Mouse (Mus musculus) intestine, embryonic 16.5 days (tissue): ENCODE data around the gene Gnat1. TPM values are rescaled to one million over a fixed set of nuclear protein-coding genes. Genes with fewer than 3 reads are reported as not detected.
"Not testable (repeated sequence)": the region's sequence is repeated elsewhere in the genome, so short reads cannot be mapped to it uniquely, and the experiment has no call there.

ENCODE experiments used
- ATAC-seq: fragments of 200-750 bp; cut with Nextera tagmentation; 2 replicates; pipeline ENCODE4 v1.8.0; 2017; ENCODE audit warnings: moderate TSS enrichment, moderate library complexity
- H3K27ac ChIP-seq: fragments of 300-500 bp; sonication (generic); 2 replicates; pipeline ENCODE4 v1.5.1; 2014; ENCODE audit warnings: mild to moderate bottlenecking, low read length
- H3K27me3 ChIP-seq: fragments of 300-500 bp; sonication (generic); replicated peaks from 2 replicates; pipeline ENCODE4 v1.6.1; 2014; ENCODE audit warnings: low read length, control low read depth, mixed read lengths; ENCODE audit not compliant: control insufficient read depth, insufficient read depth
- H3K36me3 ChIP-seq: fragments of 300-500 bp; sonication (generic); 2 replicates; pipeline ENCODE4 v1.6.1; 2014; ENCODE audit warnings: low read length, control low read depth; ENCODE audit not compliant: control insufficient read depth, insufficient read depth
- H3K4me1 ChIP-seq: fragments of 300-500 bp; sonication (generic); 2 replicates; pipeline ENCODE4 v1.6.1; 2014; ENCODE audit warnings: low read length, control low read depth, mixed read lengths; ENCODE audit not compliant: control insufficient read depth, insufficient read depth
- H3K4me2 ChIP-seq: fragments of 300-500 bp; sonication (generic); 2 replicates; pipeline ENCODE4 v1.6.1; 2014; ENCODE audit warnings: low read depth, low read length, control low read depth
- H3K4me3 ChIP-seq: fragments of 300-500 bp; sonication (generic); 2 replicates; pipeline ENCODE4 v1.5.1; 2014; ENCODE audit warnings: mild to moderate bottlenecking, low read length
- H3K9ac ChIP-seq: fragments of 300-500 bp; sonication (generic); 2 replicates; pipeline ENCODE4 v1.6.1; 2014; ENCODE audit warnings: low read depth, low read length
- H3K9me3 ChIP-seq: fragments of 300-500 bp; sonication (generic); 2 replicates; pipeline ENCODE4 v1.6.1; 2016; ENCODE audit warnings: low read length, control low read depth; ENCODE audit not compliant: control insufficient read depth
- WGBS: fragments of 180-500 bp; shearing (Covaris S2); extraction: QIAGEN DNeasy Blood & Tissue Kit; methylation state at CpG from one replicate; pipeline ENCODE4 v1.1.7; 2014; 5-methylcytosine and 5-hydroxymethylcytosine counted together
- polyA plus RNA-seq: library from polyadenylated mRNA; unstranded; fragments of >200 nt; fragmentation: Nextera tagmentation; extraction: Ambion mirVana; gene quantifications from 2 replicates; pipeline ENCODE4 v1.2.1, GENCODE M21; 2015

Gene Gnat1
- polyA plus RNA-seq, 1 experiment from 2014 or later = 1.6 TPM

GRCm38 (mm10) chr9:107677819-107678526 lies 1.5 kb downstream of the Gnat1 start:
- not testable (repeated sequence) for ATAC-seq, H3K4me2 ChIP-seq, H3K36me3 ChIP-seq, H3K9ac ChIP-seq, H3K4me3 ChIP-seq, H3K27ac ChIP-seq, H3K9me3 ChIP-seq
- Histone ChIP-seq H3K4me1 (peaks cover 16% of the 10 kb centered on the region), H3K27me3 (peaks cover 25% of the 10 kb centered on the region)
- 37% methylated on average over 14 of the region's 14 CpGs for WGBS

DNA sequence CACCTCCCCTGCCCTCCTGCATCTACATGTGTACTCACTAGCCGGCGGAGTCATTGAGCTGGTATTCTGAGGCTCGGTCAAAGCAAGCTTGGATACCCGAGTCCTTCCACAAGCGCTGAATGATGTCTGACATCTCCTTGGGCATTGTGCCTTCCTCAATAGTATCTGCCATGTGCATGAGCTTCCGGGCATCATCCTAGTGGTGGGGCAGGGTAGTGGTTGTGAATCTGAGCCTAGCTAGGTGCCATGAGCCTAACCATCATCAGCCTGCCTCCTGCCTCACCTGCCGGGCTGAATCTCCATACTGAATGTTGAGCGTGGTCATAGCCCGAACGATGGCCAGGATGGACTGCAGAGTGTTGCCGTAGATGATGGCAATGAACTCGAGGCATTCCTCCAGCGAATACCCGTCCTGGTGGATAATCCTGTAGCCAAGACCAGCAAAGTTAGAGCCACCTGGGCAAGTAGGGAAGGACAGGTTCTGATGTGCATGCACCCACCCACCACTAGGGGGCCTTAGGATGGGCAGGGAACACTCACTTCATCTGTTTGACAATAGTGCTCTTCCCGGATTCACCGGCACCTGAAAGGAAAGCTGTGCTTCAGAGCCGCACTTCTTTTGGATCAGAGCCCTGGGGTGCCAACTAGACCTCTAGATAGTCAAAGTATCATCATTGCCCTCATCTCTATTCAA lies 2.3 kb downstream of the Gnat1 start:
- Histone ChIP-seq H3K9me3 (no peaks in the 10 kb centered on the region), H3K4me3 (no peak overlapping the region), H3K27me3 (peaks cover 25% of the 10 kb centered on the region), H3K4me2 (no peak overlapping the region), H3K36me3 (no peaks in the 10 kb centered on the region), H3K27ac (no peak overlapping the region), H3K4me1 (peaks cover 16% of the 10 kb centered on the region), H3K9ac (no peak overlapping the region)
- no peak for ATAC-seq
- 21% methylated on average over 17 of the region's 17 CpGs for whole genome bisulfite sequencing

DNA sequence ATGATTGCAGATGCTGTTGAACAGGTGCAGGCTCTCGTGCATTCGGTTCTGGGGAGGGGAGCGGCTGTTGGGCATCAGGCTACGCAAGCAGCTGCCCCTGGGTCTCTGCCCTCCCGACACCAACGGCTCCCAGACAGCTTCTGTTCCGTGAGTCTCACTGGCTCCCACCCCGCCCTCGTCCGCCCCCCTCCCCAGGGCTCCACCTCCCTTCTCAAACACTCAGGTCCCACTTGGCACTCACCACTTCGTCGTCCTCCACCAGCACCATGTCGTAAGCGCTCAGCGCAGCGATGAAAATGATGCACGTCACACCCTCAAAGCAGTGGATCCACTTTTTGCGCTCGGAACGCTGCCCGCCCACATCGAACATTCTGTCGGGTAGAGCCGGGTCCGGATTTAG lies 3.2 kb downstream of the Gnat1 start:
- H3K27ac ChIP-seq = no peak overlapping the region
- 3% methylated on average over 25 of the region's 25 CpGs for WGBS
- peak overlapping the region; percentile 73 for H3K4me2 ChIP-seq
- peak overlapping the region; percentile 39 for H3K4me3 ChIP-seq
- peak; percentile 30 for ATAC-seq
- H3K36me3 ChIP-seq = no peaks in the 10 kb centered on the region
- peaks cover 25% of the 10 kb centered on the region for H3K27me3 ChIP-seq
- no peaks in the 10 kb centered on the region for H3K9me3 ChIP-seq
- H3K9ac ChIP-seq = peak overlapping the region; percentile 36; the same call in 1 of the 2 replicates
- peaks cover 16% of the 10 kb centered on the region for H3K4me1 ChIP-seq

DNA sequence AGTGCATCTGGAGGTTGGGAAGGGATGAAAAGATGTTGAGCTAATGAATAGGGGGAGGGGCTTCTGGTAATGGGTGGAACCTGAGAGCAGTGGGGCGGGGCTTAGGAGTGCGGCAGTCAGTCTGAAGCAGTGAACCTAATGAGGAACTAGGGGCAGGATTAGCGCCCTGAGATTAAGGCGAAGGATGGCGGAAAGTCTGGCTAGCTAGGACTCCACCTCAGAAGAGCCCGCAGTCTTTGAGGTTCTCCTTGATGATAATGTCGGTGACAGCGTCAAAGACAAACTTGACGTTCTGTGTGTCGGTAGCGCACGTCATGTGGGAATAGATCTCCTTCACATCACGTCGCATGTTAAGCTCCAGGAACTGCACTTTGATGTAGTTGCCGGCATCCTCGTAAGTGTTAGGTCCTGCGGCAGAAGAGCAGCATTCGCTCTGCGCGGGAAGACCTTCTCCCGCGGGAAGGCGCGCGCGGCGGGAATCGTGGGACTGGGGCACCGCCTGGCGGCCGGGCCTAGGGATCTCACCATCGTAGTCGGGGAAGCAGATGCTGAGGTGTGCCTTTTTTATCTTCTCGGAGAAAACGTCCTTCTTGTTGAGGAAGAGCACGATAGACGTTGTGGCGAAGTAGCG lies 3.7 kb downstream of the Gnat1 start:
- ATAC-seq = peak; percentile 71
- Histone ChIP-seq H3K4me2 (peak overlapping the region; percentile 73), H3K4me1 (peaks cover 16% of the 10 kb centered on the region), H3K9me3 (no peaks in the 10 kb centered on the region), H3K27me3 (peaks cover 25% of the 10 kb centered on the region), H3K36me3 (no peaks in the 10 kb centered on the region), H3K27ac (no peak overlapping the region), H3K9ac (peak overlapping the region; percentile 36; the same call in 1 of the 2 replicates), H3K4me3 (peak overlapping the region; percentile 39)
- WGBS = under 1% methylated on average over 39 of the region's 39 CpGs

DNA sequence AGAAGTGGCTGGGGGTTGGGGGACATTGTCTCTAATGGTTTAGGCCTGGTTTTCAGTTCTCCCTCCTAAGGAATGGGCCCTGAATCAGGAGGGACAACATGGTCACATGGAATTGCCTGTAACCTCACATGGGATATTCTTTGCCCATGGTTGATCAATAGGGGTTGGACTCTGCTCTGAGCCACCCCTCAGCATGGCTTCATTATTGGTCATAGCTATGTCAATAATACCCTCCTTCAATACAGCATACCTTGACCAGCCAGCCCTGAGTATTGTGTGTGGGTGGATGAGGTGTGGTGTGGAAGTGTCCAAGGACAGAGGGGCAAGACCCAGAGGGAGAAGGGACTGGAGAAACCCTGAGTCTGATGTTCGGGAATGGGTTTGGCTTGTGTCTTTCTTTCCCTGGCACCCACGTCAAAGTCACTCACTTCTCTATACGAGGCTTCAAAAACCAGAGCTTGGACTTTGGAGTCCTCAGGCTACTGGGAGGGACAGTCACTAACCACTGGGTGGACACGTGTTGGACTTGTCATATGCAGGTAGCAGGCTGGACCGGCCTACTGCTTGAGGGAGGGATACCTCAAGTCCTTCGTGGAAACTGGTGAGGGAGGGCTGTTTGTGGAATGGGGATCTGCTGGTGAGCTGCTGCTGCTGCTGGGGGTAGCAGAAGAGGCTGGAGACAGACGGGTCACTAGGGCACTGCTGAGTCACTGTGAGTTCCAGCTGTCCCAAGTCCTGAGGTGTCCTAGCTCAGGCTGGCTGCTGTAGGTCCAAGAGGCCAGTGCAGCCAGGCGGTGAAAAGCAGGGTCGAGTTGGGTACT lies 4.7 kb downstream of the Gnat1 start:
- Histone ChIP-seq H3K36me3 (no peaks in the 10 kb centered on the region), H3K4me2 (no peak overlapping the region), H3K27ac (no peak overlapping the region), H3K4me3 (no peak overlapping the region), H3K4me1 (peaks cover 16% of the 10 kb centered on the region), H3K27me3 (peaks cover 25% of the 10 kb centered on the region), H3K9ac (no peak overlapping the region), H3K9me3 (no peaks in the 10 kb centered on the region)
- ATAC-seq = peak; percentile 18
- WGBS = 68% methylated on average over 9 of the region's 9 CpGs

DNA sequence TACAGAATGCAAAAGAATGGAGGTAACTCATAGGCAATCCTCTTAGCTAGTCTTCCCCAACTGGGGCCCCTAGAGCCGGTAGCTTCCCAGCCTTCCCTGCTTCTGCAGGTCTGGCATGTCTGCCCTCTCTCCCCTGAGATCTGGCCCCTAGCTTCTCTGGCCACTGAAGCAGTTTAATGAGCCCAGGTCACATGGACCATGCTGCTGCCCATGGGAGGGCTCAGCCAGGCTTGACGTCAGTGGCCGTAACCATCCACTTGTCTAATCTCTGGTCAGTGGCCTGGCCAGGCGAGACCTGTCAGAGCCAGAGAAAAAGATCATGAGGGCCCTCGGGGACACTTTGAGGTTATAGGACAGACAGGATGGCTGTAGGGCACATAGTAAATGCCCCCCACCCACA lies 9.3 kb downstream of the Gnat1 start:
- H3K4me1 ChIP-seq = peaks cover 16% of the 10 kb centered on the region
- no peak overlapping the region for H3K4me3 ChIP-seq
- peaks cover 23% of the 10 kb centered on the region for H3K27me3 ChIP-seq
- ATAC-seq = no peak
- no peak overlapping the region for H3K27ac ChIP-seq
- H3K9me3 ChIP-seq = no peaks in the 10 kb centered on the region
- no peak overlapping the region for H3K9ac ChIP-seq
- no peak overlapping the region for H3K4me2 ChIP-seq
- 58% methylated on average over 5 of the region's 5 CpGs for WGBS
- H3K36me3 ChIP-seq = no peaks in the 10 kb centered on the region

DNA sequence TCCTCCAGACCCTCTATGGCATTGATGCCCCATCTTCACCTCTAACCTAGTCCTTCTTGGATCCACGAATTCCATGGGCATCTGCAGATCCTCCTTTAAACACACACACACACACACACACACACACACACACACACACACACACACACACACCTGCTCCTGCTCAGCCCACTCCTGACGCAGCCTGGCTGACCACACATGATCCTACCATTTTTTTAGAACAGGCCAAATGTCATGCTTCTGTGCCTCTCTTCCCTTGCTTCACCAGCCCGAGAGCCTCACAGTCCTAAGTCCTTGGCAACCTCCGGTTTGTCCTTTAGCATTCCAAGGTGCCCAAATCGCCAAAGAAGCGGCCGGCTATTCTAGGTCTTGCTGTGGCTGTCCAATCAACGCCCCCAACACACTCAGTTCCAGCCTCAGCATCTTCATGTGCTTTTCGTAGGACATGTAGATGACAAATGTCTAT lies 10.0 kb downstream of the Gnat1 start, which contains the start of gene Slc38a3:
Gene Slc38a3, minus strand, starts transcription at position 51 of the 466 bp plus-strand sequence.
- H3K27ac ChIP-seq = 0 out of 2 replicates have a peak within 1 kb of the TSS, but pooled peaks have one; percentile 1
- no peak within 1 kb of the TSS for H3K9ac ChIP-seq
- H3K4me2 ChIP-seq = no peak within 1 kb of the TSS
- peaks cover 20% of the 10 kb centered on the region for H3K27me3 ChIP-seq
- no peak within 1 kb of the TSS for H3K4me3 ChIP-seq
- no peak for ATAC-seq
- 85% methylated on average over 9 of the region's 9 CpGs for WGBS
- H3K9me3 ChIP-seq = no peaks in the 10 kb centered on the region
- H3K4me1 ChIP-seq = peaks cover 16% of the 10 kb centered on the region
- H3K36me3 ChIP-seq = no peaks in the 10 kb centered on the region

DNA sequence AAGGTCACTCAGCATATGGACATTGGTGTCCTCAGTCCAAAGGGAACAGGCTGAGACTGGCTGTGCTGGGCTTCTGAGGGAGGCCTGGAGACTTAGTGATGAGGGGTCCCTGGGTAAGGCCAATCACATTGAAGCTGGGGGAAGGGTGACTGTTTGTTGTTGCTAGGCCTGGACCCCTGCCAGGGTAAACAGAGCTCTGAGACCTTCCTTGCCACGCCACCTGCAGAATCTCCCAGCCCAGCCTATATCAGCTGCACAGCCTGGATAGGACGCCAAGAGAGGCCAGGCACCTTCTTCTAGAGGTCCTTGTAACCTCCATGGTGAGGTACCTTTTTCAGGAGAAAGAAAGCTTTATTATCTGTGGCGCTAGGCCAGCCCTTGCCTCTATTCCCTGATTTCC lies 10.6 kb downstream of the Gnat1 start:
- H3K9ac ChIP-seq = no peak overlapping the region
- 0 out of 2 replicates have a peak overlapping the region, but pooled peaks have one; percentile 1 for H3K27ac ChIP-seq
- no peak overlapping the region for H3K4me2 ChIP-seq
- peaks cover 20% of the 10 kb centered on the region for H3K27me3 ChIP-seq
- 64% methylated on average over 3 of the region's 3 CpGs for WGBS
- no peaks in the 10 kb centered on the region for H3K36me3 ChIP-seq
- peaks cover 16% of the 10 kb centered on the region for H3K4me1 ChIP-seq
- H3K9me3 ChIP-seq = no peaks in the 10 kb centered on the region
- H3K4me3 ChIP-seq = no peak overlapping the region
- ATAC-seq = peak; percentile 35; the same call in 1 of the 2 replicates
